Mouse (Mus musculus) B cell, adult 2 months (primary cell): Measurements from ENCODE around the gene Slit1.

Experiments used
- DNase-seq, 2 experiments: peaks; one replicate each; pipeline ENCODE4 v3.0.0; 2022

Slit1 gene

DNA sequence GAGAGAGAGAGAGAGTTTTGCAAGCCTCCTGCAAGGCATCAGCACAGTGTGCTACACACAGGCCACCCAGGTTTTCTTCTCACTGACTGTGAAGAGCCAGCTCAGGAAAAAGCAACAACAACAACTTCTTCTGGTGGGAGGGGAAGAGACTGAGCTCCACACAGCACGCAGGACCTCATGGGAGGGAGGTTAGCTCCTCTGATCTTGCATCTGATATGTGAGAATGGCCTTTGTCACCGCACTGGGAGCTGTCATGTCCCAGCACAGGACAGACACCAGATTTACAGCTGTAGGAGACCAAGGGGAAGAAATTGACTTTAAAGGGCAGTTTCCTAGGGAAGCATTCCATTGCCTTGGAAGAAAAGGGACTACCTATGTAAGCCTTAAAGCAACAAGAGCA lies 20.1 kb downstream of the Slit1 start:
- no peak for DNase-seq

DNA sequence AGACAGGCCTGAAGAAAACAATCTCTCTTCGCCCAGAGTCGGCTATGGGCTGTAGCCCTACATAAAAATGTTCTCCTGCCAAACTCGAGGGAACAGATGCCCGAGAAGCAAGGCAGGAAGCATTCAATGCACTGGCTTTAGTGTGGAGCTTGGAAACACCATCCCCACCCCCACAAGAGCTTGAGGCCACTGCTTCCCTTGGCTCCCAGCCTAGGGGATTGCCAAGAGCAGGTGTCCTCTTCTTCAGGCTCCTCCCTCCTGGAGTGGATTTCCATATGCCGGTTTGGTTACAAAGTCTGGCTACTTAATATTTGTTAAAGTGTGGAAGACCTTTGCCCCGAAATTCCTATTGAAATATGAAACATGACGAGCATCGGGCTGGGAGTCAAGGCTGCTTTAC lies 24.0 kb downstream of the Slit1 start:
- no peak for DNase-seq

DNA sequence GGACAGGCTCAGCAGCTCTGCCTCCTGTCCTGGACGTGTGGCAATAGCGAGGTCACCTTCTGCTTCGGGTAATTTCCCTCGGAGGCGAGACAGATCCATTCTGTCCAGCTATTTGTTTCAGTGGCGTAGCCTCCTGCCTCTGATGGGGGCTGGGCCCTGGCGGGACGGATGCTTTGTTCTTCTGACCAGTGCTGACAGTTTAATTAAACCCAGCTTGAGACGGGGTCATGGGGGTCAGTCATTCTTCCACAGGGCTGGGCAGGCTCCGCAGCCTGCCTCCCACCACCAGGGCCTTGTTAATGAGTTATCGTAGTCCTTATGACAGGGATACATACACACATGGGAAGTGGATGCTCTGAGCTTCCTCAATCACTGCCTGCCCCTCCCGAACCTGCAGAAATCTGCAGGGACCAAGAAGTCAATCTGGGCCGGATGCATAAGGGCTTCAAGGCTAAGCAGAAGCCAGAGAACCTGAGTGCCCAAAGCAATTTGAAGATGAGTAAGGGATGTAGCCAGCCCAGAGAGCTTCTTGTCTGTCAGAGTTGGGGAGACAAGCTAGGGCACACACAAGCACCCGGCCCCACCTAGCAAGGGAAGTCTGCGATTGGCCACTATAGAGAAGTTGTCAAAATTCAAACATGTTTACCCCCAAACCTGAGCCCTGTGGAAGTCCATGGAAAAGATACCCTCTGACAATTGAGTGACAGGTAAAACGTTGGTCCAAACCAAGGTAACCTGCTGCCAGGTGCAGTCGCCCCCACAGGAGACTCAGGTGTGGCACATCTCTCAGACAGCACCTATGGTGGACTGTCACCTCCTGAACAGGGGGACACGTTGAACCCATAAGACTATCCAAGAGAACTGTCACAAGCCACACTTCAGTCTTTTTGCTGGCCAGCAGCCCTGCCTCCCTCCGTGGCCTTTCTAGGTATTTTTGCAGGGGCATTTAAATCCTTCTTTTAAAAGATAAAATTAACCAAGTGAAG lies 26.9 kb downstream of the Slit1 start:
- DNase-seq: no peak

GRCm38 (mm10) chr19:41714431-41714917 lies 29.0 kb downstream of the Slit1 start:
- DNase-seq: no peak

DNA sequence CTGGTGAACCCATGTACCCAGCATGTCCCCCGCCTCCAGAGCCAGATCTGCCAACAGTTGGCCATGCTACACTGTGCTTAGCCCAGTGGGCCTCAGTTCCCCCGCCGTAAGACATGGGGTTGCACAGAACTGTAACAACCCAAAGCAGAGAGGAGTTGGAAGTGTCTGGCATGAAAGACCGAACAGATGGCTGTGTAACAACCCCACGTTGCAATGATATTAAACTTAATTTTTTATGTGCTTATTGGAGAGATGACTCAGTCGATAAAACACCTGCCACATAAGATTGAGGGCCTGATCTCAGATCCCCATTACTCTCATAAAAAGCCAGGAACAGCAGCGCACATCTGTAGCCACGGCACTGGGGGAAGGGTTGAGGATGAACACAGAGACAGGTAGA lies 30.6 kb downstream of the Slit1 start:
- no peak for DNase-seq

DNA sequence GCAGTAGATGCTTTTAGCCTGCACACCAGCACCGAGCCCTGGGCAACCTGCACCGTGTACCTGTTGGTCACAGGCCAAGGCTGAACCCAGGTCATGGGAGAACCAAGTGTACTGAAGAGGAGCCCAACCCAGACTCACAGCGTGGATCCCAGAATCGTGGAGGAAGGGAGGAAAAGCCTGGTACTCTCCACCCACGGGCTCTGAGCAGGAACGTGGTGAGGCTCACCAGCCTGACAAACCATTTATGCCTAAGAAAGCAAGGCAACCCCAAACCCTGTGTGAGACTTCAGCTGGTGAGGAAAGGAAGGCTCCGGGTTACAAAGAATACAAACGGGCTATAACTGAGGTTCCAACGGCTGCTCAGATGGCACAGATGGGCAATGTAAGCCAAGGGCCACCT lies 31.8 kb downstream of the Slit1 start:
- no peak for DNase-seq

DNA sequence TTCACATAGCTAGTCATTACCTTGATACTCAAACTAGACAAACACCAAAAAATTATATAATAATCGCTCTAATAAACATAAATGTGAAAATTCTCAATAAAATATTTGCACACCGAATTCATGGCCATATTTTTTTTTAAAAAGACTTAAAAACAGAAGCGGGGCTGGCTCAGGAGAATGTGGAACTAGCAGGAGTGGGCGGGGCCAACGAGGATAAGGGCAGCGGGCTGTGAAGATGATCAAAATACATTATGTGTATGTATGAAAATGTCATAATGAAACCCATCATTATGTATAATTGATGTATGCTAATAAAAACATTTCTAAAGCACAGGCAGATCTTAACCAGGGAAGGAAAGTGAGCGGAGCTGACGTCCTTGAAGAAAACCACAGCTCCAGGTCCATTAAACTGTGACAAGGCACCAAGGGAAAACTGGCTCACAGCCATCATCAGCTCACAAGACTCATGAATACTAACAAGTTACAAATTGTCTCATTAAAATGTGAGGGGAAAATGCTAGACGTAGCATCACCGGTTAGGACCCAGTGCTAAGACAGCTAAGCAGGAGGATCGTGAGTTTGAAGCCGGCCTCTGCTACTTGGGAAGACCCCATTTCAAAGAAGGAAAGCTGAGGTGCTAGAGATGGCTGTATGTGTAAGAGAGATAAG lies 33.8 kb downstream of the Slit1 start:
- DNase-seq: peak in 1 of 2 experiments; percentile 19

DNA sequence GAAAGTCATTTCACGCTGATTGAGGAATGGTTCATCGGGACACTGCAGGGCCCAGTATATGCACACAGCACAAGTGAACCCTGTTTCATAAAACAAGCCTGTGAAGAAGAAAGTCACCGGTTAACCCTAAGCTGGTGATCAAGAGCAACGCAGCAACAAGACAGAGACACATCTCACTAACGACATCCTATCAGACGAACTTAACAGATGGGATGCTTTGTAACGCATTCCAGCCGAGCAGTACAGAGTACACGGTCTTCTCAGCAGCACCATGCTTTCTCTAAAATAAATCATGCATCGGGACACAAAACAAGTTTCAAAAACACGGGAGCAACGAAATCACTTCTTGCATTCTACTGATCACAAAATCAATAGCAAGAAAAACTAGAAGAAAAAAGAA lies 35.6 kb downstream of the Slit1 start:
- DNase-seq: no peak

- no peak for DNase-seq
Measured at GRCm38 (mm10) chr19:41706094-41706828, 37.2 kb downstream of the Slit1 start.

DNA sequence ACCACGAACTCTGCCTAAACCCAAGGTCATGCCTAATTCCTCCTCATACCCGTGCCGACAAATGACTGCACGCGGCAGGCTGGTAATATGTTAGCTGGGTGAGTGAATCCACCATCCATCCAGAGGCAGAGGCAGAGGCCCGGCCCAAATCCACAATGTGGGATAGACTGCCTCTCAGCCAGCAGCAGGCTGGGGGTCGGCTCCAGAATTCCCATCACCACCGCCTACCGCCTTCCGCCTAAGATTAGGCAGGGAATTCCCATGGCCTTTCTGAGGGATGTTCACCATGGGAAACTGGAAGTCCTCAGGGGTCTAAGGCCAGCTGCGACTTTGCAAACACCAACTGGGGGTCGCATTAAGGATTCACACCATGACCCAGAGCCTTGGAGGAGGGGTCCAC lies 38.0 kb downstream of the Slit1 start:
- DNase-seq: no peak

DNA sequence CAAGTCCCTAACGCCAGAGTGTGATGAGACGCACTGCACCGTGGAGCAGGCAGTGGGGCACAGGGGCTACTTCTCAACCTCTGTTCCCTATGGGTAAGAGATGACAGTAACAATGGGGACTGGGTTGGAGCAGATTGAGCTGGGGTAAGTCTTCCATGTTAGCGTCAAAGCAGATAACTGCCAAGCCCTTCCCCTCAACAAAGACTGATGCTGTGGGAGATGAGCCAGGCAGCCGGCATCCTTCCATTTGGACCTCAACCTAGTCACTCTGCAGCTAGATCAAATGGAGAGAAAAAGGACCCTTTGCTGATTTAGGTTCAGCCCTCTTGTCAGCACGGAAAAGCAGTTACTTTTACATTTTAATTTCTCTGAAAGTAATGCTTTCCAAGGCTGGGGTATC lies 40.8 kb downstream of the Slit1 start:
- DNase-seq: no peak

GRCm38 (mm10) chr19:41698857-41699424 lies 44.5 kb downstream of the Slit1 start:
- DNase-seq: no peak

- DNase-seq: peak in 1 of 2 experiments; percentile 11
Measured at GRCm38 (mm10) chr19:41697807-41698515, 45.5 kb downstream of the Slit1 start.

DNA sequence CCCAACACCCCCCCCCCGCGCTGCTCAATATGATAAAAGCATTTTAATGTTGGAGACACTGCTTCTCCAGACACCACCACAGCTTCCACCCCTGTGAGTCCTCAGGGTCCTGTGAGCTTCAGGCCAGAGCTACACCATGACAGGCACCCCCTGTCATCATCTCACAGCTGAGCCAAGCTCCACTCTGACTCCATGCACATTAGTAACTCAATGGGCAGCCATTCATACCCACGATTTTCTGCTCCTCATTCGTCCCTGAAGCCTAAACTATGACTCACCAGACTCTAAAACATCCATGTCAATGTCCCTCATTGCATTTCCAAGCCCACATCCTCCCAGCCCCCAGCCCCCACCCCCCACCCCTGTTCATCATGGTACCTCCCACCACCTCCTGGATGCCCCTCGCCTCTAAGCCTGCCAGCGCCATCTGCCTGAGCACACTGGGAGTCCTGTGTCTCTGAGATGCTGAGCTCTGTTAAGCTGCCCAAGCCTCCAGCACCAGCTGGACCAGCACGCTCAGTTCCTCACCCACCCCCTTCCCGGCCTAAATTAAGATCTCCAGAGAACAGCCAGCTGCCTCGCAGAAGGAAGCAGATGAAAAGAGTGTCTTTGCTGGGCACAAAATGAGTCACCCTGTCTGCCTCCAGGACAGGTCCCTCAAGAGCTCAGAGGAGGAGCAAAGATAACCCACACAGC lies 46.2 kb downstream of the Slit1 start:
- peak in 1 of 2 experiments; percentile 14 for DNase-seq

DNA sequence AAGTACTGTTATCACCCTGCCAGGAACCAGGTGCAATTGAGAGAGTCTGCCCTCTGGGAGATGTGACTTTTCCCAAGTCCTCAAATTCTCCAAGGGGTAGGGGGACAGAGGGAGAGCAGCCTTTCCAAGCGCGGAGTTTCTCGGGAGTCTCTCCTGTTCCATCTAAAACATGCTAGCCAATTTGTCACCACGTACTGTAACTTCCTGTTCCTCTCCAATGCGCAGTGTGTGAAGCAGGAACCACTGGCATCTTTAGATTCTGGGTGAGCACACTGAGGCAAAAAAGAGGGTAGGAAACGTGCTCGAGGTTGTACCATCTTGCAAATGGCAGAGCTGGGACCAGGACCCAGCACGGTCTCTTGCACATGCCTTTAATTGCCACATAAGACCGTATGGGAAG lies 47.0 kb downstream of the Slit1 start:
- no peak for DNase-seq

DNA sequence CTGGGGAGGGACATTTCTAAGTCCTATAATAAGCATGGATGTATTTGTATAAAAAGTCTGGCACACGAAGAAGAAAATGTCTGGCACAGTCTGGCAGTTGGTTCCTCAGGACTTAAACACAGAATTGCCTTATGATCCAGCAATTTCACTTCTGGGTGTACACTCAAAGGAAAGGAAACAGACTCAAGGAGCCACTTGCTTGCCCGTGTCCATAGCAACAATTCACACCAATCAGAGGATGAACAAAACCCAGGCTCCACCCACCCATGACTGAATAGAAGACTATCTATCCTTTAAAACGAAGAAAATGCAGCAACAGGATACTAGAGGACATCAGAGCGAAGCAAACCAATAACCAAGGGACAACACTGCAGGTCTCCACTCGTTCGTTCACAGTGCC lies 48.4 kb downstream of the Slit1 start:
- DNase-seq: no peak

DNA sequence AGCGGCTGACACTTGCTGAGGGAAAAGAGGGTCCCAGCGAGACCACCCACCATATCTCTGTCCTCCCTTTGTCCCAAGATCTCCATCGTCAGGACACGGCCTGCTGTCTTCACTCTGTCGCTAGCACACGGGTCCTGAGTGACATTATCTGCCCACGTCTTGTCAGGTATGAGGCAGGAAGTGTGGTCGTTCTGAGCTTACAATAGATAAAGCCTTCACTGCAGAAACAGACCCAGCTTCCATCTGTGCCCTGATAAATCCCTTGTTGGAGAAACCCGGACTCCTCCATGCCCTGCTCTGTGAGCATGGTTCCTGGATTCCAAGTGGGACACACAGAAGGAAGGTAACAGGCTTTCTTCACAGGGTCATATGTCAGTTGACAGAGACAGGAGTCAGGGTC lies 48.9 kb downstream of the Slit1 start:
- DNase-seq: no peak

GRCm38 (mm10) chr19:41693727-41694126 lies 49.7 kb downstream of the Slit1 start:
- DNase-seq: no peak

- peak in 1 of 2 experiments; percentile 4 for DNase-seq
Measured at GRCm38 (mm10) chr19:41690064-41690463, 53.4 kb downstream of the Slit1 start.

GRCm38 (mm10) chr19:41688251-41688650 lies 55.2 kb downstream of the Slit1 start:
- DNase-seq: no peak

GRCm38 (mm10) chr19:41687836-41688235 lies 55.6 kb downstream of the Slit1 start:
- DNase-seq: no peak

DNA sequence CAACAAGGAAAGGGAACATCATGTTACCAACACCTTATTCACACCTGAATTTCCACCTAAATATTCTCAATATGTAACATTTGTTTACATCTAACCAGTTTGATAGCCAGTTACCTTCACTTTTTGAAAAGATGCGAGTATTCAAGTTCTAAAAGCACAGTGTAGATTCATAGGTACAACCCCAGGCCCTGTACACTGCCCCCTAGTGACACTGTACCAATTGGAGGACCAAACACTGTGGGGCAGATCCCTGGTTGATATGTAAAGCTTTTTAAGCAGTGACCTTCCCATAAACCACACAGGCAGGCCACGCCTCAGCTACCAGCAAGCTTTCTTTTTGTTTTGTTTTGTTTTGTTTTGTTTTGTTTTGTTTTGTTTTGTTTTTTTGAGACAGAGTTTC lies 57.3 kb downstream of the Slit1 start:
- DNase-seq: peak; percentile 29 to 34
